Mouse (Mus musculus) layer of hippocampus, adult 8-10 months (tissue): Measurements from ENCODE around the gene Impg2. TPM values are rescaled to one million over a fixed set of nuclear protein-coding genes. Genes with fewer than 3 reads are reported as not detected.

ENCODE experiments used
- DNase-seq, 2 experiments: peaks; one replicate each; pipeline ENCODE4 v3.0.0; 2022; ENCODE audit warnings: low spot score in 2 of 2
- total RNA-seq, 4 experiments: library from RNA; stranded (reverse); gene quantifications; 2 replicates each; pipeline ENCODE4 v1.2.4; 2022

Impg2 gene
- total RNA-seq, 4 experiments from 2014 or later = 0.48 to 1.6 (median 0.79) TPM

- DNase-seq = no peak
Observed at GRCm38 (mm10) chr16:56298836-56299235, 94.7 kb downstream of the Impg2 start.

GRCm38 (mm10) chr16:56302996-56303395 lies 98.9 kb downstream of the Impg2 start:
- no peak for DNase-seq

GRCm38 (mm10) chr16:56304167-56304566 lies 100.1 kb downstream of the Impg2 start:
- DNase-seq = no peak

- no peak for DNase-seq
Observed at GRCm38 (mm10) chr16:56307575-56307974, 103.5 kb downstream of the Impg2 start.

- DNase-seq = no peak
Observed at GRCm38 (mm10) chr16:56311291-56311690, 107.2 kb downstream of the Impg2 start.

Other genes starting within 250 kb of the Impg2 start
- 100 to 1,000 TPM; 327 to 441 (median 373) TPM for gene Rpl24, start 238.0 kb upstream of the Impg2 start, total RNA-seq
- gene Zbtb11, start 230.4 kb upstream of the Impg2 start, total RNA-seq = 10 to 100 TPM; 45.7 to 56.3 (median 50.5) TPM
- 100 to 1,000 TPM; 165 to 177 (median 172) TPM for gene Pcnp, start 174.6 kb upstream of the Impg2 start, total RNA-seq
- gene Trmt10c, start 166.5 kb upstream of the Impg2 start, total RNA-seq = 10 to 100 TPM in 3 of 4 experiments, 1 to 10 TPM in 1; 7.8 to 10.6 (median 10.1) TPM
- gene Senp7, start 156.0 kb upstream of the Impg2 start, total RNA-seq = 10 to 100 TPM; 46.4 to 57.0 (median 52.0) TPM